ENCODE assay signal across 8 mouse cellular contexts in the genomic region with DNA sequence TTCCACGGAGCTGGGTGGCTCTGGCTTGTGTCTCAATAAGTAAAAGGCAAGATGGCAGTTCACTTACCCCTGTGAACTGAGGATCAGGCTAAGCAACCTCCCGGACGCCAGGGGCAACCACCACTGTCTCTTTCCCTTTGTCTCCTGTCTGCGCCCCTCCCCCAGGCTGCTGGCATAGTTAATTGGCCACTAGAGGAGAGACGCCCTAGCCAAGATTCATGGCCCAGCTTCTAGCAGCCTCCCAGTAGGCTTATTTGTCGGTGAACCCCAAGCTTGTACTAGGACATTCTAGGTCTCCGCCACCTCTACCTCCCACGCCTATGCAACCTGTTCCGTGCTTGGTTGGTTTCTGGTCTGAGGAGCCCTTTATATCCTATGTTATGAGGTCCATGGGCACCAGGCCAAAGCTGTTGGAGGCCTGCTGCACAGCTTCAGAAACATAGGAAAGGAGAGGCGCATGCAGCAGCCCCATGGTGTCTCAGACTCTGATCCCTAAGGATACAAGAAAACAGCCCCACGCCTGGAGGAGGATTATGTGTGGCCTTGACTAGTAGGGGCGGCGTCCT. TPM values are rescaled to one million over a fixed set of nuclear protein-coding genes. Genes with fewer than 3 reads are reported as not detected.
DNase-seq lines count a peak whose midpoint lies in the region; ATAC-seq and TF ChIP-seq lines count a peak whose summit lies in the region.

No protein-coding gene starts in this region.

- H3K27me3 ChIP-seq in cerebellum, adult 2 months (ENCODE audit: control insufficient read depth, insufficient read depth, low read length) = no peaks in the 10 kb centered on the region
- no peaks in the 10 kb centered on the region for H3K27me3 ChIP-seq in forebrain, embryonic 11.5 days (ENCODE audit: control insufficient read depth, insufficient read depth, low read length)
- H3K27me3 ChIP-seq in kidney, embryonic 15.5 days = no peaks in the 10 kb centered on the region
- H3K27me3 ChIP-seq in midbrain, embryonic 12.5 days = no peaks in the 10 kb centered on the region

- peaks cover 3% of the 10 kb centered on the region; the same call in 1 of the 2 replicates for H3K36me3 ChIP-seq in forebrain, embryonic 11.5 days (ENCODE audit: control insufficient read depth, insufficient read depth, low read length)
- peaks cover 62% of the 10 kb centered on the region for H3K36me3 ChIP-seq in kidney, embryonic 15.5 days
- H3K36me3 ChIP-seq in midbrain, embryonic 12.5 days = peaks cover 48% of the 10 kb centered on the region

- H3K27ac ChIP-seq in cerebellum, adult 2 months (ENCODE audit: insufficient read depth, low read length) = peak overlapping the region; percentile 84
- H3K27ac ChIP-seq in forebrain, embryonic 11.5 days (ENCODE audit: low read depth, low read length) = peak overlapping the region; percentile 69
- peak overlapping the region; percentile 96 for H3K27ac ChIP-seq in kidney, embryonic 15.5 days
- H3K27ac ChIP-seq in midbrain, embryonic 12.5 days (replicated peaks) = peak overlapping the region; percentile 94

- H3K9me3 ChIP-seq in forebrain, embryonic 11.5 days (ENCODE audit: control insufficient read depth, low read length) = no peaks in the 10 kb centered on the region
- no peaks in the 10 kb centered on the region for H3K9me3 ChIP-seq in kidney, embryonic 15.5 days (replicated peaks)
- no peaks in the 10 kb centered on the region for H3K9me3 ChIP-seq in midbrain, embryonic 12.5 days

- DNase-seq in cerebellum, adult 2 months = peak in 1 of 2 experiments; percentile 68
- no peak for DNase-seq in cerebellum, adult 11-12 months
- peak; percentile 36 to 39 for DNase-seq in spleen, adult 18-20 months
- DNase-seq in spleen, postnatal 36 days (ENCODE audit: low spot score in 2 of 2) = no peak
- DNase-seq in forebrain, embryonic 11.5 days (ENCODE audit: low spot score) = peak; percentile 66
- peak; percentile 61 for DNase-seq in thymus, postnatal 4 days

- TF ChIP-seq POLR2A in cerebellum, adult 2 months (IDR thresholded peaks at IDR 0.05; ENCODE audit: borderline replicate concordance, insufficient read depth, low read length) = no peak

- H3K4me3 ChIP-seq in cerebellum, adult 2 months (replicated peaks; ENCODE audit: insufficient read depth, low read depth, low read length) = peak overlapping the region; percentile 65
- H3K4me3 ChIP-seq in forebrain, embryonic 11.5 days (ENCODE audit: low read depth, low read length) = peak overlapping the region; percentile 79
- H3K4me3 ChIP-seq in kidney, embryonic 15.5 days (replicated peaks) = peak overlapping the region; percentile 71
- peak overlapping the region; percentile 64 for H3K4me3 ChIP-seq in midbrain, embryonic 12.5 days

- ATAC-seq in forebrain, embryonic 11.5 days (replicated peaks; ENCODE audit: low FRiP score) = peak; percentile 6
- ATAC-seq in kidney, embryonic 15.5 days (replicated peaks; ENCODE audit: low FRiP score) = peak; percentile 12
- ATAC-seq in midbrain, embryonic 12.5 days (ENCODE audit: low FRiP score, low read depth) = peak; percentile 1; the same call in 1 of the 2 replicates

- H3K9ac ChIP-seq in forebrain, embryonic 11.5 days (ENCODE audit: low read length) = peak overlapping the region; percentile 60
- 0 out of 2 replicates have a peak overlapping the region, but pooled peaks have one; percentile 29 for H3K9ac ChIP-seq in kidney, embryonic 15.5 days
- peak overlapping the region; percentile 65 for H3K9ac ChIP-seq in midbrain, embryonic 12.5 days (replicated peaks)

- TF ChIP-seq CTCF in cerebellum, adult 2 months (IDR thresholded peaks at IDR 0.05; ENCODE audit: borderline replicate concordance, insufficient read depth, low read depth, low read length) = no peak

- H3K4me2 ChIP-seq in forebrain, embryonic 11.5 days (ENCODE audit: low read depth, low read length, severe bottlenecking) = peak overlapping the region; percentile 77
- peak overlapping the region; percentile 65 for H3K4me2 ChIP-seq in kidney, embryonic 15.5 days
- peak overlapping the region; percentile 64 for H3K4me2 ChIP-seq in midbrain, embryonic 12.5 days (replicated peaks)

- H3K4me1 ChIP-seq in cerebellum, adult 2 months (ENCODE audit: control insufficient read depth, insufficient read depth, low read length) = peaks cover 20% of the 10 kb centered on the region
- H3K4me1 ChIP-seq in forebrain, embryonic 11.5 days (replicated peaks; ENCODE audit: control insufficient read depth, insufficient read depth, low read length) = peaks cover 10% of the 10 kb centered on the region; the same call in 1 of the 2 replicates
- peaks cover 27% of the 10 kb centered on the region for H3K4me1 ChIP-seq in kidney, embryonic 15.5 days
- H3K4me1 ChIP-seq in midbrain, embryonic 12.5 days = peaks cover 30% of the 10 kb centered on the region

- WGBS in cerebellum, adult 2 months = 11% methylated on average over 13 of the region's 13 CpGs
- 49% methylated on average over 13 of the region's 13 CpGs for WGBS in forebrain, embryonic 11.5 days
- 48% methylated on average over 13 of the region's 13 CpGs for WGBS in kidney, embryonic 15.5 days
- WGBS in midbrain, embryonic 12.5 days = 46% methylated on average over 13 of the region's 13 CpGs

RNA-seq across cellular contexts. Expression of a gene that starts 0.7 kb away (rescaled TPM):
- 101 and 106 TPM in 2 replicates for polyA plus RNA-seq in cerebellum, adult 2 months (2012; rRNA removed)
- 73.3 and 82.6 TPM in 2 replicates for polyA plus RNA-seq in forebrain, embryonic 11.5 days (2014; fragmentation: Nextera tagmentation; extraction: Ambion mirVana)
- 91.8 and 105 TPM in 2 replicates for polyA plus RNA-seq in kidney, embryonic 15.5 days (2015; fragmentation: Nextera tagmentation; extraction: Ambion mirVana)
- 95.1 and 111 TPM in 2 replicates for polyA plus RNA-seq in midbrain, embryonic 12.5 days (2016; fragmentation: Nextera tagmentation; extraction: Ambion mirVana)

RNA-seq across cellular contexts. Expression of a gene that starts 15.9 kb away (rescaled TPM):
- 841 and 916 TPM in 2 replicates for polyA plus RNA-seq in cerebellum, adult 2 months (2012; rRNA removed)
- polyA plus RNA-seq in forebrain, embryonic 11.5 days (2014; fragmentation: Nextera tagmentation; extraction: Ambion mirVana) = 216 and 246 TPM in 2 replicates
- polyA plus RNA-seq in kidney, embryonic 15.5 days (2015; fragmentation: Nextera tagmentation; extraction: Ambion mirVana) = 519 and 576 TPM in 2 replicates
- 214 and 228 TPM in 2 replicates for polyA plus RNA-seq in midbrain, embryonic 12.5 days (2016; fragmentation: Nextera tagmentation; extraction: Ambion mirVana)

RNA-seq across cellular contexts. Expression of a gene that starts 26.0 kb away (rescaled TPM):
- 0.10 and 0.13 TPM in 2 replicates for polyA plus RNA-seq in cerebellum, adult 2 months (2012; rRNA removed)
- 0.64 and 0.85 TPM in 2 replicates for polyA plus RNA-seq in forebrain, embryonic 11.5 days (2014; fragmentation: Nextera tagmentation; extraction: Ambion mirVana)
- 7.1 and 8.2 TPM in 2 replicates for polyA plus RNA-seq in kidney, embryonic 15.5 days (2015; fragmentation: Nextera tagmentation; extraction: Ambion mirVana)
- polyA plus RNA-seq in midbrain, embryonic 12.5 days (2016; fragmentation: Nextera tagmentation; extraction: Ambion mirVana) = 0.94 and 1.7 TPM in 2 replicates

RNA-seq across cellular contexts. Expression of a gene that starts 37.8 kb away (rescaled TPM):
- polyA plus RNA-seq in cerebellum, adult 2 months (2012; rRNA removed) = 0.54 and 1.6 TPM in 2 replicates
- polyA plus RNA-seq in forebrain, embryonic 11.5 days (2014; fragmentation: Nextera tagmentation; extraction: Ambion mirVana) = 1.1 and 1.5 TPM in 2 replicates
- 5.8 and 6.5 TPM in 2 replicates for polyA plus RNA-seq in kidney, embryonic 15.5 days (2015; fragmentation: Nextera tagmentation; extraction: Ambion mirVana)
- 0.98 and 2.0 TPM in 2 replicates for polyA plus RNA-seq in midbrain, embryonic 12.5 days (2016; fragmentation: Nextera tagmentation; extraction: Ambion mirVana)

Comparison
In these comparisons a context has a peak if more than half of its experiments do, and no peak if none do; other contexts are left out.
1. DNase-seq: peak in spleen, adult 18-20 months (2 of 2), forebrain, embryonic 11.5 days (single experiment) and thymus, postnatal 4 days (single experiment); none in cerebellum, adult 11-12 months (single experiment) and spleen, postnatal 36 days (0 of 2).
2. Peak in every context shown above with its lines, with median percentiles within 50 percentile points of each other: H3K27ac ChIP-seq, H3K4me3 ChIP-seq, ATAC-seq, H3K4me2 ChIP-seq and H3K9ac ChIP-seq.